Mouse (Mus musculus) adrenal gland, postnatal 10 days (tissue): ENCODE measurements around the gene Nek9. TPM values are rescaled to one million over a fixed set of nuclear protein-coding genes. Genes with fewer than 3 reads are reported as not detected.

ENCODE experiments used
- DNase-seq: peaks from one replicate; pipeline ENCODE4 v3.0.0; 2021; ENCODE audit warnings: mixed read lengths
- total RNA-seq, 2 experiments: library from RNA; stranded (reverse); gene quantifications; 2 replicates each; pipeline ENCODE4 v1.2.3; 2021

Nek9 gene
- total RNA-seq, 2 experiments from 2014 or later = 57.5 to 65.8 TPM

DNA sequence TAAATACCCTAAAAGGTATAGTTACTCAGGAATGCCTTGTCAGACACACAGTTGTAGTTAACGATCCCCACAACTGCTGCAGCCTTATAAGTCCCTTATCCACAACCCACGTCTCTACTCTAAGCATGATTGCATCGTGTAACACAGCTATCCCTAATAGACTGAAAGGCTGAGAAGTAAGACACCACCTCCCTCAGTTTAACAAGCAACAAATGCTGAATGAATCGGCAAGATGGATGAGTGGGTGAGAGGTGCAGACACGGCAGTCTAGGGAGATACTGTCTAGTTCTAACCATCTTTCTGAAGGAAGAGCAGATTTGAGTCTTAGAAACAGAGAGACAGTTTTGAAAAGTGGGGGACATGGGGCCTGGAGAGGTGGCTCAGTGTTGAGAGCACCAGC lies 76.0 kb downstream of the Nek9 start:
- DNase-seq = no peak

DNA sequence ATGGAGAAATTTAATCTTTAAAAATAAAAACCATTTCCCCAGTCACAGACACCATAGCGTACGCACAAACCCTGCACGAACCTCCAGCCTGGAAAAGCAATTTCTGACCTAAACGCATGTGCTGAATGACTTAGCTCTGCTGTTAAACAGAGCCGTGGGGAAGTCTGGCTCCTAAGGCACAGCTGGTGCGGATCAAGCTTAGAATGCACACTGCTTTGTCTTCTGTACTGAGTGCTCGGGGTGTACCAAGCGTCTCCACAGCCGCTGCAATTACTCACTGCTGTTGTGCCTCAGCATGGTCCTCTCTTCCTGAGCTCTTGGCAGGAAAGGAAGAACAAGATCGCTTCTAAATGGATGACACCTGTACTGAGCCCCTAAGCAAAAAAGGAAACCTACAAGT lies 76.7 kb downstream of the Nek9 start:
- no peak for DNase-seq

DNA sequence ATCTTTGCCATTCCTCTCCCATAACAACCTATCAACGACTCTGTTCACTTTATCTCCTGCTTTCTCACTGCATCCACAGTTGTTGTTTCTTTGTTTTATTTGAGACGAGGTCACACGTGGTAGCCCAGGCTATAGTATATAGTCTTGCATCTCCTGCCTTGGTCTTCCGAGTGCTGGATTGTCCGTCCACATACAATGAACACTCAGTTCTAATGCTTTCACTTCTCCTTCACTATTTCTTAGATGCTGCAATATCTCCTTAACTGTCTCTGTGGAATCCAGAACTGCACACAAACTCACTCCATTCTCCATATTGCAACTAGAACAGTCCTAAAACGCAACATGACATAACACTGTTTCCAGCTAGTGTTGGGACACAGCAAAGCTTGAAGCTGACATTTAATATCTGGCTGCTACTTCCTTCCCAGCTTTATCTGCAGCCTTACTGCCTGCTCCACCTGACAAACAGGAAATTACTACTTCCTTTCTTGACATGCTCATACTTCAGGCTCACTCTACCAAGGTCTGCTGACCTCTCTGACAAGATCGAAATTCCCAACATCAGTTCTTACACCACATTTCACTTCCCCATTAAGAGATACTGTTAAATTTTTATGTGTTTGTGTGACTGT lies 82.0 kb downstream of the Nek9 start:
- no peak for DNase-seq

DNA sequence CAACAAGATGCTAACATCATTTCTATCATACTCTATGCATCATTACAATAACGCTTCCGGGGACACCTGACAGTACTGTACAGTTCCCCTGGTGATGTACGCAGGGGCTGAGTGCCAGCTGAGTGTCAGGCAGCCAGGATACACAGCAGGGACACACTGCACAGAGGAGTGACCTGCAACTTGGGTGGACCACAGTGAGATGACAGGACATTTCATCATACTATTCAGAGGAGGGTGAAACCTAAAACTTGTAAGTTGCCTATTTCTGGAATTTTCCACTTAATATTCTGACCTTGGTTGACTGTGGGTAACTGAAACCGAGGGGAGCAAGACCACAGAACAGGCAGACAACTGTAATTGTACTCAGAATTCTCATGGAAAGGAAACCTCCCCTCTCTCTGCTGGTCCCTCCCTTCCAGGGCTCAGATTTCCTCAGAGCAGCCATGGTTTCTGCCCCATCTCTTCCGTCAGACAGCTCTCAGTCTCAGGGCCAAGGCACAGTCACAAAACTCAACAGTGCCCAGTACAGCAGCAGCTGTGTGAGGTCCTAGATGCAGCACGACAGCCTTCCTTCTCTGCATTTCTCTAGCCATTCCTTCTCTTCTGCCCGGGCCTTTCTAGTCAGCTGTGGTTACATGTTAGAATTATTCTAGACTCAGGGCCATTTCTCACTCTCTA lies 82.9 kb downstream of the Nek9 start:
- DNase-seq = no peak

DNA sequence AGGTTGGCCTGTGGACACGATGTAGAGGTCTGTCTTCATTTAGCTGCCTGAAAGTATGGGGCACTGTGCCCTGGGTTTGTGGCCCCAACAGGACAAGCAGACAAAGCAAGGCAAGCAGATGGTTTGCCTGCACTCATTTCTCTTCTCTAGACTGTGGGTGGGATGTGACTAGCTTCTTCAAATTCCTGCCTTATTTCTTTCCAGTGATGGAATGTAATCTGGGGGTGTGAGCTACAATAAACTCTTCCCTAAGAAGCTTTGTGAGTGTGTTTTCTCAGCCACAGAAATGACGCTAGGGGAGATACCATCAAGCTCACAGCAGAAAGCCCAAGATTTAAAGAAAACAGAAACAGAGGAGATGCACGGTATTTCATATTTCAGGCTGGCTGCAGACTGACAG lies 87.1 kb downstream of the Nek9 start:
- no peak for DNase-seq

Other genes with a start within 250 kb of the Nek9 start
- 1 to 10 TPM; 6.2 to 7.5 TPM for gene Prox2, start 228.6 kb downstream of the Nek9 start, total RNA-seq
- 100 to 1,000 TPM; 710 to 782 TPM for gene Dlst, start 228.5 kb downstream of the Nek9 start, total RNA-seq
- 1 to 10 TPM; 1.1 to 2.3 TPM for gene Rps6kl1, start 188.1 kb downstream of the Nek9 start, total RNA-seq
- 1 to 10 TPM; 1.8 TPM for gene Pgf, start 161.6 kb downstream of the Nek9 start, total RNA-seq
- 10 to 100 TPM; 59.5 to 62.7 TPM for gene Eif2b2, start 119.9 kb downstream of the Nek9 start, total RNA-seq
- 10 to 100 TPM in 1 of 2 experiments, 1 to 10 TPM in 1; 8.6 to 11.5 TPM for gene Mlh3, start 68.8 kb downstream of the Nek9 start, total RNA-seq
- gene Acyp1, start 50.9 kb downstream of the Nek9 start, total RNA-seq = 10 to 100 TPM; 28.2 to 31.0 TPM
- 1 to 10 TPM in 1 of 2 experiments, under 1 TPM in 1; 0.78 to 1.2 TPM for gene Zc2hc1c, start 50.8 kb downstream of the Nek9 start, total RNA-seq
- gene Tmed10, start 35.5 kb upstream of the Nek9 start, total RNA-seq = 100 to 1,000 TPM; 222 to 223 TPM
- 10 to 100 TPM in 1 of 2 experiments, 1 to 10 TPM in 1; 5.8 to 25.4 TPM for gene Fos, start 134.5 kb upstream of the Nek9 start, total RNA-seq